ENCODE assay signal across 22 mouse cellular contexts in genomic region chr10:8642266-8642665, GRCm38 (mm10).
"Had no signal": no experiment of that assay in that cellular context is flagged by ENCODE, and none has a peak within 500 bp of the region (broad histone marks: within the 10 kb centered on the region; RNA-seq: fewer than 3 reads in every experiment).

No protein-coding gene starts in this region.

- H3K4me1 ChIP-seq: limb, embryonic 10.5 days; midbrain, embryonic 12.5 days; midbrain, embryonic 15.5 days; neural tube, embryonic 12.5 days; neural tube, embryonic 15.5 days had no signal

- H3K9ac ChIP-seq: limb, embryonic 13.5 days; liver, embryonic 14.5 days; liver, postnatal 0 days; lung, embryonic 14.5 days; midbrain, embryonic 12.5 days; midbrain, embryonic 15.5 days; neural tube, embryonic 12.5 days; neural tube, embryonic 15.5 days had no signal

- DNase-seq: kidney, adult 8-10 months; layer of hippocampus, adult 9-11 months; liver, postnatal 0 days; lung, embryonic 14.5 days; right cerebral cortex, adult 18-20 months; right cerebral cortex, postnatal 14 days; right cerebral cortex, postnatal 4 days; thymus, adult 2 months; thymus, postnatal 14 days; thymus, postnatal 4 days had no signal

- H3K4me2 ChIP-seq: limb, embryonic 13.5 days; liver, embryonic 11.5 days; lung, embryonic 14.5 days; midbrain, embryonic 12.5 days; midbrain, embryonic 15.5 days; neural tube, embryonic 12.5 days; neural tube, embryonic 15.5 days had no signal

- ATAC-seq: intestine, postnatal 0 days; liver, postnatal 0 days; lung, postnatal 0 days; midbrain, embryonic 15.5 days had no signal

- H3K27ac ChIP-seq: limb, embryonic 10.5 days; limb, embryonic 13.5 days; liver, embryonic 14.5 days; macrophage; midbrain, embryonic 12.5 days; midbrain, embryonic 15.5 days; neural tube, embryonic 12.5 days; neural tube, embryonic 15.5 days; stomach, postnatal 0 days had no signal

- H3K36me3 ChIP-seq: limb, embryonic 10.5 days; limb, embryonic 13.5 days; midbrain, embryonic 12.5 days; midbrain, embryonic 15.5 days; neural tube, embryonic 12.5 days; neural tube, embryonic 15.5 days had no signal

- H3K4me3 ChIP-seq: limb, embryonic 10.5 days; limb, embryonic 13.5 days; midbrain, embryonic 12.5 days; midbrain, embryonic 15.5 days; neural tube, embryonic 12.5 days; neural tube, embryonic 15.5 days had no signal

- H3K9me3 ChIP-seq: limb, embryonic 10.5 days; midbrain, embryonic 12.5 days; midbrain, embryonic 15.5 days; neural tube, embryonic 12.5 days; neural tube, embryonic 15.5 days had no signal

- H3K27me3 ChIP-seq: limb, embryonic 13.5 days; midbrain, embryonic 12.5 days; midbrain, embryonic 15.5 days; neural tube, embryonic 12.5 days; neural tube, embryonic 15.5 days had no signal
